Mouse (Mus musculus) neural tube, embryonic 12.5 days (tissue): Measurements from ENCODE around the gene Cd38. TPM values are rescaled to one million over a fixed set of nuclear protein-coding genes. Genes with fewer than 3 reads are reported as not detected.

Experiments used
- ATAC-seq: fragments of 200-750 bp; cut with Nextera tagmentation; 2 replicates; pipeline ENCODE4 v1.8.0; 2017; ENCODE audit warnings: low read depth, mild to moderate bottlenecking, moderate TSS enrichment, moderate library complexity; ENCODE audit not compliant: low FRiP score
- H3K27ac ChIP-seq: fragments of 300-500 bp; sonication (generic); 2 replicates; pipeline ENCODE4 v1.5.1; 2016
- H3K27me3 ChIP-seq: fragments of 300-500 bp; sonication (generic); replicated peaks from 2 replicates; pipeline ENCODE4 v1.6.1; 2016; ENCODE audit warnings: mild to moderate bottlenecking
- H3K36me3 ChIP-seq: fragments of 300-500 bp; sonication (generic); 2 replicates; pipeline ENCODE4 v1.6.1; 2016; ENCODE audit warnings: mild to moderate bottlenecking
- H3K4me1 ChIP-seq: fragments of 300-500 bp; sonication (generic); 2 replicates; pipeline ENCODE4 v1.6.1; 2016
- H3K4me2 ChIP-seq: fragments of 300-500 bp; sonication (generic); replicated peaks from 2 replicates; pipeline ENCODE4 v1.6.1; 2016; ENCODE audit warnings: mild to moderate bottlenecking
- H3K4me3 ChIP-seq: fragments of 300-500 bp; sonication (generic); 2 replicates; pipeline ENCODE4 v1.5.1; 2016
- H3K9ac ChIP-seq: fragments of 300-500 bp; sonication (generic); 2 replicates; pipeline ENCODE4 v1.6.1; 2016; ENCODE audit warnings: mild to moderate bottlenecking
- H3K9me3 ChIP-seq: fragments of 300-500 bp; sonication (generic); 2 replicates; pipeline ENCODE4 v1.6.1; 2016; ENCODE audit warnings: mild to moderate bottlenecking
- WGBS: fragments of 180-500 bp; shearing (Covaris S2); methylation state at CpG from one replicate; pipeline ENCODE4 v1.1.7; 2016; 5-methylcytosine and 5-hydroxymethylcytosine counted together
- polyA plus RNA-seq: library from polyadenylated mRNA; unstranded; fragments of >200 nt; fragmentation: Nextera tagmentation; extraction: Ambion mirVana; gene quantifications from 2 replicates; pipeline ENCODE4 v1.2.1, GENCODE M21; 2016

Cd38 gene
- 5.6 and 7.0 TPM in 2 replicates for polyA plus RNA-seq

DNA sequence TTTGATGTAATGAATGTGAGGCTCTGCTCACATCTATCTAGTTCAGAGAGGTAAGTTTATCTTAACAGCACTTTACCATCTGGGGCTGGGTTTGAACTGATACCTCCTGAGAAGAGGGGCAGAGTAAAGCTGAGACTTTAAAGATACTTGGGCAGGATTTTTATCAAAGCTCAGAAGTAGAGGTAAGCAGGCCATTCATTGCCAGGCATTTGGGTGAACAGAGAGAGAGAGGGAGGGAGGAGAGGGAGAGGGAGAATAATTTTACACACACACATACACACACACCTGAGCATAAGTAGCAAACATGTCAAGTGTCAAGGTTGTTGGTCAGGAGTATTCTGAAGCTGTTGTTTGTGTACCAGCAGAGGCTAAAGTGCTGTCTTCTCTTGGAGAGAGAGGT, at the start of gene Cd38:
Gene Cd38 (plus strand): TSS at position 301 of the 400 bp plus-strand sequence.
- H3K4me2 ChIP-seq = peak within 1 kb of the TSS; percentile 64
- no peaks in the 10 kb centered on the region for H3K9me3 ChIP-seq
- peaks cover 8% of the 10 kb centered on the region for H3K4me1 ChIP-seq
- no peak within 1 kb of the TSS for H3K27ac ChIP-seq
- ATAC-seq = no peak
- H3K27me3 ChIP-seq = no peaks in the 10 kb centered on the region
- peak within 1 kb of the TSS; percentile 30; the same call in 1 of the 2 replicates for H3K9ac ChIP-seq
- peak within 1 kb of the TSS; percentile 26 for H3K4me3 ChIP-seq
- H3K36me3 ChIP-seq = no peaks in the 10 kb centered on the region

DNA sequence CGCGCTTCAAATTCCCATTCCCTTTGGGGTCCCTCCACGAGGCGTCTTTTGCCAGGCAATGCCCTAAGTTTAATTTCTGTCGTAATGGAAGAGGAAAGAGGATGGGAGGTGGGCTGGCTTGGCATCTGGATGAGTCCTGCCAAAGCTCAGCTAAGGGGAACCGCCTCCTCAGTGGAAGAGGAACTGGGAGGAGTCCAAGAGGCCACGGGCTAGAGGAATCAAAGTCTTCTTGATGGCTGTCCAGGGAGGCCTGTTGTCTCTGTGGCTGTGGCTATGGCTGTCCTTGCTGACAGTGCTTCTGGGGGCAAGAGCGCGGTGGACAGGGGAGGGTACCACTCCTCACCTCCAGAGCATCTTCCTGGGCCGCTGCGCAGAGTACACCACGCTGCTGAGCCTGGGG, 49.7 kb upstream of the Cd38 start, which contains the start of gene Bst1:
Gene Bst1 (plus strand): TSS at position 191 of the 400 bp plus-strand sequence.
- H3K4me3 ChIP-seq = no peak within 1 kb of the TSS
- ATAC-seq = no peak
- no peaks in the 10 kb centered on the region for H3K36me3 ChIP-seq
- no peaks in the 10 kb centered on the region for H3K4me1 ChIP-seq
- no peak within 1 kb of the TSS for H3K27ac ChIP-seq
- H3K27me3 ChIP-seq = no peaks in the 10 kb centered on the region
- H3K4me2 ChIP-seq = no peak within 1 kb of the TSS
- WGBS = 50% methylated on average over 12 of the region's 12 CpGs
- no peaks in the 10 kb centered on the region for H3K9me3 ChIP-seq
- H3K9ac ChIP-seq = no peak within 1 kb of the TSS

DNA sequence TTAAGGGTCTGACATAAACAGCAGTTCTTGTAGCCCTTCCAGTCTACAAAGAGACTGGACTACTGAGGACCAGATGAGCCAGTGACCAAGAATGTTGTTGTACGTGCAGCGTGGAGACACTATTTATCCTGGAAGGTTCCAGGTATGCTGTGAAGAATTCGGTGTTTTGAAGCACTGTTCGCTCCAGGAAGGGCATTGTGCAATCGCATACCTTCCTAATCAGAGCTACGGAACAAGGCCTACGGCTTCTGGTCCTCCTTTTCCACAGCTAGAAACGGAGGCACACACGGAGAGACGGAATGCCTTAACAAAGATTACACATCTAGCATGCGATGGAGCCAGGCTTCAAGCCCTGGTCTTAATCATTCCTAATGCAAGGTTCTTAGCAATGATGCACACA, 47.6 kb upstream of the Cd38 start:
- no peak overlapping the region for H3K27ac ChIP-seq
- ATAC-seq = no peak
- whole genome bisulfite sequencing = 92% methylated on average over 11 of the region's 11 CpGs

DNA sequence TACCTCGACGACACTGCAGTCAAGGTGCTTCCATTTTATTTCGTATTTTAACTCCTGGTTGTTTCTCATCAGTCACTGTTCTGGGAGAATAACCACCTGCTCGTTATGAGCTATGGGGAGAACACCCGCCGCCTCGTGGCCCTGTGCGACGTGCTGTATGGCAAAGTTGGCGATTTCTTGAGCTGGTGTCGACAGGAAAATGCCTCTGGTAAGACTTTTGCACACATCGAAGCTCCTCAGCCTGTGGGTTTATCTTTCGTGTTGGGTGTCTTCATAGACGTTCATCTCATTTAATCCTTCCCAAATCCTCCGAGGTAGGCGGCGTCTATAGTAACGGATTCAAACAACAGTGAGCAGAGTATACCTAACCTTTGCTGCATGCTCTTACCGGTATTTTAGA, 46.8 kb upstream of the Cd38 start, which contains the start of gene Fbxl5:
Gene Fbxl5 (minus strand): TSS at position 101 of the 400 bp plus-strand sequence.
- no peaks in the 10 kb centered on the region for H3K27me3 ChIP-seq
- WGBS = 86% methylated on average over 19 of the region's 19 CpGs
- no peak within 1 kb of the TSS for H3K4me2 ChIP-seq
- H3K36me3 ChIP-seq = no peaks in the 10 kb centered on the region
- ATAC-seq = no peak
- no peaks in the 10 kb centered on the region for H3K9me3 ChIP-seq
- H3K4me1 ChIP-seq = no peaks in the 10 kb centered on the region
- no peak within 1 kb of the TSS for H3K27ac ChIP-seq
- H3K4me3 ChIP-seq = no peak within 1 kb of the TSS
- H3K9ac ChIP-seq = no peak within 1 kb of the TSS

More for the DNA sequence above, 47.6 kb upstream of the Cd38 start:
- H3K4me1 ChIP-seq = no peaks in the 10 kb centered on the region
- H3K4me3 ChIP-seq = no peak overlapping the region
- no peaks in the 10 kb centered on the region for H3K27me3 ChIP-seq
- H3K4me2 ChIP-seq = no peak overlapping the region
- H3K9ac ChIP-seq = no peak overlapping the region
- no peaks in the 10 kb centered on the region for H3K9me3 ChIP-seq
- H3K36me3 ChIP-seq = no peaks in the 10 kb centered on the region

DNA sequence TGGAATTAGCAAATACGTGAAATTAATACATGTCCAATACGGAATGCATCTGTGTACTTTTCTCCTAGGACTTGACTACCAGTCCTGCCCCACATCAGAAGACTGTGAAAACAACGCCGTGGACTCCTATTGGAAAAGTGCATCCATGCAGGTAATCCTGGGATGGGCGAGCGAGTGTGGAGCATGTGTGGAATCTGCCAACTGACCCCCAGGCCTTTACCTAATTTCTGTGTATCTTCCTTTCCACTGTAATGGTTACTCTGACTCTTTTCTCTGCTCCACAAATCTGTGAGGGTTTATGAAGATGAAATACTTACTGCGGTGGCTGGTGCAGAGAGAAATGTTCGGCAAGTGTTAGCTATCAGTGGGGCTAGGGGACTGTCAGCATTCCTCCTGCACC, 46.2 kb upstream of the Cd38 start:
- 87% methylated on average over 8 of the region's 8 CpGs for WGBS
- no peaks in the 10 kb centered on the region for H3K4me1 ChIP-seq
- no peak overlapping the region for H3K4me2 ChIP-seq
- H3K9ac ChIP-seq = no peak overlapping the region
- H3K4me3 ChIP-seq = no peak overlapping the region
- no peaks in the 10 kb centered on the region for H3K27me3 ChIP-seq
- ATAC-seq = no peak
- no peaks in the 10 kb centered on the region for H3K36me3 ChIP-seq
- H3K9me3 ChIP-seq = no peaks in the 10 kb centered on the region
- no peak overlapping the region for H3K27ac ChIP-seq

DNA sequence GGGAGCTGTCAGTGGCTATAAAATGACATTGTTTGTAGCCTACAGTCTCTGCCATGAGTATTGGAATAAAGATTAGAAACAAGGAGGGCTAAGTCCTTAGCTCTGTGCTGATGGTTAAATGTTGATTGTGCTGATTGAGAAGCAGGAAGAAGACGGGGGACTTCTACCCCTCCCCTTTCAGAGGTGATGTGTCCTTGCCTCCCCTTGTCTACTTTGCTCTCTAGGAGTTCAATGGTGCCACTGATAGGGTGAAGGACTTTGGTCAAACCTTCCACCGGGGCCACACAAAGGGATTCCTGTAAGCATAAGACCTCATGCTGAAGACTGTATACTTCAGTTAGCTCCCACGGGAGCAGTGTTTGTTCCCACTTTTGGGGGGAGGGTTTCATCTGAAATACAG, 45.5 kb upstream of the Cd38 start:
- WGBS = 84% methylated on average over 3 of the region's 3 CpGs
- no peak overlapping the region for H3K4me3 ChIP-seq
- no peak overlapping the region for H3K4me2 ChIP-seq
- H3K27ac ChIP-seq = no peak overlapping the region
- ATAC-seq = no peak
- H3K4me1 ChIP-seq = no peaks in the 10 kb centered on the region
- H3K27me3 ChIP-seq = no peaks in the 10 kb centered on the region
- H3K36me3 ChIP-seq = no peaks in the 10 kb centered on the region
- no peaks in the 10 kb centered on the region for H3K9me3 ChIP-seq
- H3K9ac ChIP-seq = no peak overlapping the region

GRCm38 (mm10) chr5:43824580-43824979, 43.8 kb upstream of the Cd38 start:
- H3K4me3 ChIP-seq = no peak overlapping the region
- 92% methylated on average over 3 of the region's 3 CpGs for WGBS

GRCm38 (mm10) chr5:43826883-43827282, 41.5 kb upstream of the Cd38 start:
- H3K4me3 ChIP-seq = no peak overlapping the region
- H3K4me1 ChIP-seq = no peaks in the 10 kb centered on the region
- H3K27me3 ChIP-seq = no peaks in the 10 kb centered on the region
- H3K27ac ChIP-seq = no peak overlapping the region
- H3K4me2 ChIP-seq = no peak overlapping the region
- no peaks in the 10 kb centered on the region for H3K9me3 ChIP-seq
- 86% methylated on average over 2 of the region's 2 CpGs for WGBS
- H3K36me3 ChIP-seq = no peaks in the 10 kb centered on the region
- no peak for ATAC-seq
- no peak overlapping the region for H3K9ac ChIP-seq

More at GRCm38 (mm10) chr5:43824580-43824979, 43.8 kb upstream of the Cd38 start:
- Histone ChIP-seq H3K4me1 (no peaks in the 10 kb centered on the region), H3K27me3 (no peaks in the 10 kb centered on the region), H3K9me3 (no peaks in the 10 kb centered on the region), H3K4me2 (no peak overlapping the region), H3K36me3 (no peaks in the 10 kb centered on the region), H3K27ac (no peak overlapping the region), H3K9ac (no peak overlapping the region)
- ATAC-seq = no peak

- Histone ChIP-seq H3K4me1 (no peaks in the 10 kb centered on the region), H3K9me3 (no peaks in the 10 kb centered on the region), H3K4me3 (no peak overlapping the region), H3K27ac (no peak overlapping the region), H3K36me3 (no peaks in the 10 kb centered on the region), H3K9ac (no peak overlapping the region), H3K27me3 (no peaks in the 10 kb centered on the region), H3K4me2 (no peak overlapping the region)
- no peak for ATAC-seq
- WGBS = 81% methylated on average over 9 of the region's 9 CpGs
Observed at GRCm38 (mm10) chr5:43827366-43827765, 41.0 kb upstream of the Cd38 start.

DNA sequence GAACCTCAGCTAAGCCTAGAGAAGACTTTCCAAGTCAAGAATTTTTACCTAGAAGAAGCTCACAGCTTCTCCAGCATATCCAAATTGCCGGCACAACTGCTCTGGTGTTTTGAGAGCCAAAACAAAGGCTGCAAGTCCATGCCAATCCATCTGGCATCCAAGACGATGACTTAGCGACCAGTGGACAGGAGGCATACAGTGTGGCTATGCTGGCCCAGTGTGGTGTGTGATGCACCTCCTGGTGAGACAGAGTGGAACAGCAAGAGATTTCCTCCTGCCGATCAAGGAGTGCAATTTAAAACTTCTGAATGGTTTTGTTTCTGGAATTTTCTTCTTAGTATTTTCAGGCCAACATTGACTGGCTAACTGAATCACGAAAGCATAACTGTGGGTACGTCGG, 31.8 kb upstream of the Cd38 start:
- Histone ChIP-seq H3K27ac (no peak overlapping the region), H3K4me2 (no peak overlapping the region), H3K9ac (no peak overlapping the region), H3K36me3 (no peaks in the 10 kb centered on the region), H3K9me3 (no peaks in the 10 kb centered on the region), H3K4me3 (no peak overlapping the region), H3K27me3 (no peaks in the 10 kb centered on the region), H3K4me1 (no peaks in the 10 kb centered on the region)
- no peak for ATAC-seq
- 93% methylated on average over 7 of the region's 7 CpGs for WGBS

DNA sequence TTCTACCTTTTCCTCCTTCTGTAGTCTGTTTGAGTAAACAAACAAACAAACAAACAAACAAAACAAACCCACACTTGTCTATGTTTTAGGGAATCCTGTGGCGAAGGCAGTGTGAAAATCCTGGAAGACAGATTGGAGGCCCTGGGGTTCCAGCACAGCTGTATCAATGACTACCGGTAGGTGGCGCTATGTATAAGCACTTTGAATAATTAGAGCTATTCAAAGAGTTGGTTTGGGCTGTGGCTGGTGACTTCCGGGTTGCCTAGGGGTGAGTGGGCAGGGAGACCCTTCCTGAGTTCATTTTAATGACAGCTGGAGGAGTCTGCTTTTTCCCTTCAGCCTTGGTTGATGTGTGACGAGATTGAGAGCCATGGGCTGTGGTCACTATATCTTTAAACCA, 31.0 kb upstream of the Cd38 start:
- H3K9ac ChIP-seq = no peak overlapping the region
- H3K4me3 ChIP-seq = no peak overlapping the region
- H3K27ac ChIP-seq = no peak overlapping the region
- ATAC-seq = no peak
- H3K36me3 ChIP-seq = no peaks in the 10 kb centered on the region
- no peak overlapping the region for H3K4me2 ChIP-seq
- H3K4me1 ChIP-seq = no peaks in the 10 kb centered on the region
- 47% methylated on average over 5 of the region's 5 CpGs for WGBS
- no peaks in the 10 kb centered on the region for H3K27me3 ChIP-seq
- H3K9me3 ChIP-seq = no peaks in the 10 kb centered on the region

DNA sequence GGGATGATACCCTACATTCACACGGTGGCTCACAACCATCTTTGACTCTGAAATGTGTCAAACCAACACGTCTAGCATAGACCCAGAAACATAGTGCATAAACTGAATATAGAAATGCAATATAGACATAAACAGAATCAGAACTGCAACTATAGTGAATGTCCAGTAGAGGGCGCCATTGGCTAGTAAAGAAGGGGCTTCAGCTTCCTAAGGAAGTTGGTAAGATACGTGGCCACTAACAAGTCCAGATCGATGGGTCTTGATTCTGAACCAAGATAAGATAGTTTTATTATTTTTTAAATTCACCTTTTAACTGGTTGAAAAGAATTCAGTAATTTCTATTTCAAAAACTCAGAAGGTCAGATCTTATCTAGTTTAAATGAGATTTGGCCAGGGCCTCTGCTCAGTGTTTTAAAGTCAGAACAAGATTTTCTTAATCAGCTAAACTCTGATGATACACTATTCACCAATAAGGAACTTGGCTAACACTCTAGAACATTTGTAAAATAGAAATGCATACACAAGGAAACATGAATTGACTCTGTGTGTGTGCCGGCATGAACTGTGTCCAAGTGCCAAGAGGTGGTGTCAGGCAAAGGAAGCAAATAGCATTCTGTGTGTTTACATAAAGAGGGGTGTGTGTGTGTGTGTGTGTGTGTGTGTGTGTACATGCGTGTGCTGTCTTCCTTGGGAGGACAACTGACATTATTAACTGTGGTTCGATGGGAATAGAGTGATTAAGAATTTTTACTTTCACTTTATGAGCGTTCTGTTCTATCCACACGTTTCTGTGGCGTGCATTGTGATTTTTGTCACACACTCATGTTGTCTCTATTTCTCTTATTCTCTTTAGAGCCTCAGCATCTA, 27.0 kb upstream of the Cd38 start:
- WGBS = 51% methylated on average over 11 of the region's 11 CpGs
- ATAC-seq = no peak
- no peaks in the 10 kb centered on the region for H3K27me3 ChIP-seq

GRCm38 (mm10) chr5:43842011-43842285, 26.4 kb upstream of the Cd38 start:
- no peak for ATAC-seq
- WGBS = 86% methylated on average over 5 of the region's 5 CpGs
- no peak overlapping the region for H3K27ac ChIP-seq
- no peak overlapping the region for H3K4me3 ChIP-seq
- no peaks in the 10 kb centered on the region for H3K27me3 ChIP-seq
- no peak overlapping the region for H3K9ac ChIP-seq
- H3K9me3 ChIP-seq = peaks cover 6% of the 10 kb centered on the region; the same call in 1 of the 2 replicates
- no peaks in the 10 kb centered on the region for H3K36me3 ChIP-seq
- H3K4me2 ChIP-seq = no peak overlapping the region
- no peaks in the 10 kb centered on the region for H3K4me1 ChIP-seq

More for the DNA sequence above, 27.0 kb upstream of the Cd38 start:
- no peaks in the 10 kb centered on the region for H3K36me3 ChIP-seq
- H3K9me3 ChIP-seq = peaks cover 6% of the 10 kb centered on the region; the same call in 1 of the 2 replicates
- no peak overlapping the region for H3K4me2 ChIP-seq
- H3K9ac ChIP-seq = no peak overlapping the region
- no peak overlapping the region for H3K27ac ChIP-seq
- no peak overlapping the region for H3K4me3 ChIP-seq
- no peaks in the 10 kb centered on the region for H3K4me1 ChIP-seq
